Mouse (Mus musculus) lung, adult 2 months (tissue): ENCODE results near the gene Rasl2-9.

ENCODE experiments used
- CTCF ChIP-seq: fragments of 200-500 bp; IDR thresholded peaks from 2 replicates; pipeline ENCODE4 v1.5.1; 2011; ENCODE audit warnings: mild to moderate bottlenecking, low read length, control low read depth; ENCODE audit not compliant: insufficient read depth
- POLR2A ChIP-seq: fragments of 200-500 bp; IDR thresholded peaks from 2 replicates; pipeline ENCODE4 v1.6.1; 2011; ENCODE audit warnings: low read depth, mild to moderate bottlenecking, control low read depth, low read length, borderline replicate concordance; ENCODE audit errors: extremely low read depth

- TF ChIP-seq POLR2A (no peak), CTCF (no peak)
These were observed 44.5 kb downstream of the Rasl2-9 start for GRCm38 (mm10) chr7:5081241-5081640.
